Mouse (Mus musculus): ENCODE measurements around the gene Crcp. TPM values are rescaled to one million over a fixed set of nuclear protein-coding genes. Genes with fewer than 3 reads are reported as not detected.
A peak's percentile ranks its signal among the peaks of the same experiment; 100 is the strongest.

The Crcp gene
- polyA plus RNA-seq, 1 experiment = 25.7 TPM

- Histone ChIP-seq H3K36me3 (ENCODE audit: control insufficient read depth, insufficient read depth, low read length, poor library complexity, severe bottlenecking) (0 out of 2 replicates have a peak, but pooled peaks cover 3% of the 10 kb centered on the region), H3K27me3 (ENCODE audit: control insufficient read depth, insufficient read depth, low read length, poor library complexity, severe bottlenecking) (no peaks in the 10 kb centered on the region), H3K4me1 (ENCODE audit: control insufficient read depth, insufficient read depth, low read length) (no peaks in the 10 kb centered on the region), H3K4me3 (ENCODE audit: low read depth, low read length) (no peak overlapping the region), H3K27ac (ENCODE audit: insufficient read depth, low read length) (no peak overlapping the region), H3K9me3 (replicated peaks; ENCODE audit: control insufficient read depth, insufficient read depth, low read length, poor library complexity, severe bottlenecking) (no peaks in the 10 kb centered on the region), H3K9ac (ENCODE audit: low read depth, poor library complexity, severe bottlenecking) (no peak overlapping the region)
- TF ChIP-seq EP300 (IDR thresholded peaks at IDR 0.05; ENCODE audit: insufficient read depth, low read depth, low read length) = no peak
- TF ChIP-seq POLR2A (IDR thresholded peaks at IDR 0.05; ENCODE audit: insufficient read depth, low read length) = no peak
- TF ChIP-seq CTCF (IDR thresholded peaks at IDR 0.05; ENCODE audit: low read depth, low read length) = no peak
Observed at GRCm38 (mm10) chr5:130056303-130056702, 27.2 kb downstream of the Crcp start.

GRCm38 (mm10) chr5:130059413-130060328 is 30.6 kb downstream of the Crcp start:
- H3K27me3 ChIP-seq (ENCODE audit: control insufficient read depth, insufficient read depth, low read length, poor library complexity, severe bottlenecking) = no peaks in the 10 kb centered on the region
- H3K4me1 ChIP-seq (ENCODE audit: control insufficient read depth, insufficient read depth, low read length) = no peaks in the 10 kb centered on the region
- H3K27ac ChIP-seq (ENCODE audit: insufficient read depth, low read length) = no peak overlapping the region
- TF ChIP-seq EP300 (IDR thresholded peaks at IDR 0.05; ENCODE audit: insufficient read depth, low read depth, low read length) = no peak
- no peak for TF ChIP-seq POLR2A (IDR thresholded peaks at IDR 0.05; ENCODE audit: insufficient read depth, low read length)
- TF ChIP-seq CTCF (IDR thresholded peaks at IDR 0.05; ENCODE audit: low read depth, low read length) = no peak
- H3K9me3 ChIP-seq (replicated peaks; ENCODE audit: control insufficient read depth, insufficient read depth, low read length, poor library complexity, severe bottlenecking) = no peaks in the 10 kb centered on the region
- H3K36me3 ChIP-seq (ENCODE audit: control insufficient read depth, insufficient read depth, low read length, poor library complexity, severe bottlenecking) = 0 out of 2 replicates have a peak, but pooled peaks cover 3% of the 10 kb centered on the region
- no peak overlapping the region for H3K4me3 ChIP-seq (ENCODE audit: low read depth, low read length)
- H3K9ac ChIP-seq (ENCODE audit: low read depth, poor library complexity, severe bottlenecking) = no peak overlapping the region

DNA sequence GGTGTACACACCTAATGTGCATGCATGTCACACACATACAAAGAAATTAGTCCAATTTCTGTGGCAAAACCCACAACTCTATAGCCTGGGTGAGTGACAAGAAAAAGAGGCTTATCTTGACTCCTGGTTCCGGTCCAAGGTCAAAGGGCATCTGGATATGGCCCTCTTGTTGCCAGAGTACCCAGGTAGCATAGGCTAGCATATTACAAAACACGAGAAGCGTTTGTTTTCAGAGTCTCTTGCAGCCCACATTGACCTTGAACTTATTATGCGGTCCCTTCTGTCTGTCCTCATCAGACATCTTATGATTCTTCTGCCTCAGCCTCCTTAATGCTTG is 31.2 kb downstream of the Crcp start:
- Histone ChIP-seq H3K36me3 (ENCODE audit: control insufficient read depth, insufficient read depth, low read length, poor library complexity, severe bottlenecking) (0 out of 2 replicates have a peak, but pooled peaks cover 3% of the 10 kb centered on the region), H3K4me3 (ENCODE audit: low read depth, low read length) (no peak overlapping the region), H3K27ac (ENCODE audit: insufficient read depth, low read length) (no peak overlapping the region), H3K9ac (ENCODE audit: low read depth, poor library complexity, severe bottlenecking) (no peak overlapping the region), H3K4me1 (ENCODE audit: control insufficient read depth, insufficient read depth, low read length) (no peaks in the 10 kb centered on the region), H3K27me3 (ENCODE audit: control insufficient read depth, insufficient read depth, low read length, poor library complexity, severe bottlenecking) (no peaks in the 10 kb centered on the region), H3K9me3 (replicated peaks; ENCODE audit: control insufficient read depth, insufficient read depth, low read length, poor library complexity, severe bottlenecking) (no peaks in the 10 kb centered on the region)
- TF ChIP-seq EP300 (IDR thresholded peaks at IDR 0.05; ENCODE audit: insufficient read depth, low read depth, low read length) (no peak), CTCF (IDR thresholded peaks at IDR 0.05; ENCODE audit: low read depth, low read length) (no peak)

GRCm38 (mm10) chr5:130062096-130062495 is 33.0 kb downstream of the Crcp start:
- TF ChIP-seq CTCF (IDR thresholded peaks at IDR 0.05; ENCODE audit: low read depth, low read length) (no peak), EP300 (IDR thresholded peaks at IDR 0.05; ENCODE audit: insufficient read depth, low read depth, low read length) (no peak), POLR2A (IDR thresholded peaks at IDR 0.05; ENCODE audit: insufficient read depth, low read length) (no peak)
- H3K36me3 ChIP-seq (ENCODE audit: control insufficient read depth, insufficient read depth, low read length, poor library complexity, severe bottlenecking) = 0 out of 2 replicates have a peak, but pooled peaks cover 3% of the 10 kb centered on the region
- H3K9me3 ChIP-seq (replicated peaks; ENCODE audit: control insufficient read depth, insufficient read depth, low read length, poor library complexity, severe bottlenecking) = no peaks in the 10 kb centered on the region
- H3K27me3 ChIP-seq (ENCODE audit: control insufficient read depth, insufficient read depth, low read length, poor library complexity, severe bottlenecking) = no peaks in the 10 kb centered on the region
- no peak overlapping the region for H3K4me3 ChIP-seq (ENCODE audit: low read depth, low read length)
- H3K27ac ChIP-seq (ENCODE audit: insufficient read depth, low read length) = no peak overlapping the region
- no peaks in the 10 kb centered on the region for H3K4me1 ChIP-seq (ENCODE audit: control insufficient read depth, insufficient read depth, low read length)
- no peak overlapping the region for H3K9ac ChIP-seq (ENCODE audit: low read depth, poor library complexity, severe bottlenecking)

GRCm38 (mm10) chr5:130063760-130064159 is 34.7 kb downstream of the Crcp start:
- no peak overlapping the region for H3K4me3 ChIP-seq (ENCODE audit: low read depth, low read length)
- H3K36me3 ChIP-seq (ENCODE audit: control insufficient read depth, insufficient read depth, low read length, poor library complexity, severe bottlenecking) = 0 out of 2 replicates have a peak, but pooled peaks cover 3% of the 10 kb centered on the region
- no peaks in the 10 kb centered on the region for H3K27me3 ChIP-seq (ENCODE audit: control insufficient read depth, insufficient read depth, low read length, poor library complexity, severe bottlenecking)
- TF ChIP-seq EP300 (IDR thresholded peaks at IDR 0.05; ENCODE audit: insufficient read depth, low read depth, low read length) (no peak), POLR2A (IDR thresholded peaks at IDR 0.05; ENCODE audit: insufficient read depth, low read length) (no peak), CTCF (IDR thresholded peaks at IDR 0.05; ENCODE audit: low read depth, low read length) (no peak)
- H3K27ac ChIP-seq (ENCODE audit: insufficient read depth, low read length) = no peak overlapping the region
- no peak overlapping the region for H3K9ac ChIP-seq (ENCODE audit: low read depth, poor library complexity, severe bottlenecking)
- H3K4me1 ChIP-seq (ENCODE audit: control insufficient read depth, insufficient read depth, low read length) = no peaks in the 10 kb centered on the region
- H3K9me3 ChIP-seq (replicated peaks; ENCODE audit: control insufficient read depth, insufficient read depth, low read length, poor library complexity, severe bottlenecking) = no peaks in the 10 kb centered on the region

GRCm38 (mm10) chr5:130065579-130065978 is 36.5 kb downstream of the Crcp start:
- H3K27ac ChIP-seq (ENCODE audit: insufficient read depth, low read length) = no peak overlapping the region
- H3K36me3 ChIP-seq (ENCODE audit: control insufficient read depth, insufficient read depth, low read length, poor library complexity, severe bottlenecking) = no peaks in the 10 kb centered on the region
- no peaks in the 10 kb centered on the region for H3K27me3 ChIP-seq (ENCODE audit: control insufficient read depth, insufficient read depth, low read length, poor library complexity, severe bottlenecking)
- no peak overlapping the region for H3K4me3 ChIP-seq (ENCODE audit: low read depth, low read length)
- no peaks in the 10 kb centered on the region for H3K9me3 ChIP-seq (replicated peaks; ENCODE audit: control insufficient read depth, insufficient read depth, low read length, poor library complexity, severe bottlenecking)
- TF ChIP-seq EP300 (IDR thresholded peaks at IDR 0.05; ENCODE audit: insufficient read depth, low read depth, low read length) (no peak), CTCF (IDR thresholded peaks at IDR 0.05; ENCODE audit: low read depth, low read length) (peak; percentile 22)
- H3K4me1 ChIP-seq (ENCODE audit: control insufficient read depth, insufficient read depth, low read length) = no peaks in the 10 kb centered on the region
- H3K9ac ChIP-seq (ENCODE audit: low read depth, poor library complexity, severe bottlenecking) = no peak overlapping the region
